Mouse (Mus musculus): ENCODE data around the gene D430042O09Rik. TPM values are rescaled to one million over a fixed set of nuclear protein-coding genes. Genes with fewer than 3 reads are reported as not detected.
"Not testable (repeated sequence)": the region's sequence is repeated elsewhere in the genome, so short reads cannot be mapped to it uniquely, and the experiment has no call there.

Gene D430042O09Rik
- polyA plus RNA-seq, 1 experiment from 2014 or later: 5.3 TPM

DNA sequence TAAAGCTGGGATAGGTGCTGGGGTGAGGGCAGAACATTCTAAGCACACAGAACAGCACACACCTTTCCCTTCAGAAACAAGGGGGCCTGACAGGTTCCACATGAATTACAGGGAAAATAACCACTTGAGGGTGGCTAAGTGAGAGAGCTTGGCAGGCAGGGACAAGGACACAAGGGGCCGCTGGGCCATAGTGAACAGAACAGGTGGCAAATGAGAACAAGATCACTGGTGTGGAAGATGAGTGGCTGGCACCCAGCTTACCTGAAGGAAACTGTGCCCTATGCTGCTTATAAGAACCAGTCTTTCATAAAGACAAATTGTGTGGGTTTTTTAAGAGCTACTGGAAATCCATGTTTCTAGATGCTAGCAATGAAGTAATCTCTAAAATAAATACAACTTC lies 4.9 kb upstream of the D430042O09Rik start:
- Histone ChIP-seq H3K4me2 (ENCODE audit: low read length) (no peak overlapping the region), H3K27me3 (replicated peaks; ENCODE audit: control insufficient read depth, insufficient read depth, low read length) (no peaks in the 10 kb centered on the region), H3K36me3 (ENCODE audit: control insufficient read depth, insufficient read depth, low read length) (peaks cover 64% of the 10 kb centered on the region), H3K9ac (ENCODE audit: low read length) (no peak overlapping the region), H3K27ac (ENCODE audit: low read depth, low read length) (no peak overlapping the region), H3K9me3 (replicated peaks; ENCODE audit: control insufficient read depth, low read length) (peaks cover 6% of the 10 kb centered on the region; the same call in 1 of the 2 replicates), H3K4me3 (ENCODE audit: low read depth, low read length) (no peak overlapping the region), H3K4me1 (ENCODE audit: control insufficient read depth, insufficient read depth, low read length) (peaks cover 18% of the 10 kb centered on the region)
- WGBS: 80% methylated on average over 1 of the region's 1 CpGs
- ATAC-seq (no peak), DNase-seq (ENCODE audit: low spot score) (no peak)

GRCm38 (mm10) chr7:125707186-125707585 lies 502 bp upstream of the D430042O09Rik start:
- under 1% methylated on average over 23 of the region's 24 CpGs for WGBS
- H3K4me3 ChIP-seq (ENCODE audit: low read depth, low read length): peak overlapping the region; percentile 96
- H3K4me1 ChIP-seq (ENCODE audit: control insufficient read depth, insufficient read depth, low read length): peaks cover 26% of the 10 kb centered on the region
- DNase-seq (ENCODE audit: low spot score) (peak; percentile 56), ATAC-seq (peak; percentile 75)
- H3K9ac ChIP-seq (ENCODE audit: low read length): peak overlapping the region; percentile 96
- H3K4me2 ChIP-seq (ENCODE audit: low read length): peak overlapping the region; percentile 84
- H3K27me3 ChIP-seq (replicated peaks; ENCODE audit: control insufficient read depth, insufficient read depth, low read length): no peaks in the 10 kb centered on the region
- H3K36me3 ChIP-seq (ENCODE audit: control insufficient read depth, insufficient read depth, low read length): peaks cover 21% of the 10 kb centered on the region
- H3K9me3 ChIP-seq (replicated peaks; ENCODE audit: control insufficient read depth, low read length): no peaks in the 10 kb centered on the region
- H3K27ac ChIP-seq (ENCODE audit: low read depth, low read length): peak overlapping the region; percentile 92

GRCm38 (mm10) chr7:125708100-125708499 lies 412 bp downstream of the D430042O09Rik start:
- peaks cover 12% of the 10 kb centered on the region for H3K36me3 ChIP-seq (ENCODE audit: control insufficient read depth, insufficient read depth, low read length)
- H3K4me3 ChIP-seq (ENCODE audit: low read depth, low read length): peak overlapping the region; percentile 96
- DNase-seq (ENCODE audit: low spot score) (no peak), ATAC-seq (no peak)
- WGBS: 2% methylated on average over 15 of the region's 15 CpGs
- H3K9me3 ChIP-seq (replicated peaks; ENCODE audit: control insufficient read depth, low read length): no peaks in the 10 kb centered on the region
- peak overlapping the region; percentile 74 for H3K4me2 ChIP-seq (ENCODE audit: low read length)
- H3K4me1 ChIP-seq (ENCODE audit: control insufficient read depth, insufficient read depth, low read length): peaks cover 26% of the 10 kb centered on the region
- H3K27me3 ChIP-seq (replicated peaks; ENCODE audit: control insufficient read depth, insufficient read depth, low read length): no peaks in the 10 kb centered on the region
- peak overlapping the region; percentile 87 for H3K9ac ChIP-seq (ENCODE audit: low read length)
- 0 out of 2 replicates have a peak overlapping the region, but pooled peaks have one; percentile 1 for H3K27ac ChIP-seq (ENCODE audit: low read depth, low read length)

DNA sequence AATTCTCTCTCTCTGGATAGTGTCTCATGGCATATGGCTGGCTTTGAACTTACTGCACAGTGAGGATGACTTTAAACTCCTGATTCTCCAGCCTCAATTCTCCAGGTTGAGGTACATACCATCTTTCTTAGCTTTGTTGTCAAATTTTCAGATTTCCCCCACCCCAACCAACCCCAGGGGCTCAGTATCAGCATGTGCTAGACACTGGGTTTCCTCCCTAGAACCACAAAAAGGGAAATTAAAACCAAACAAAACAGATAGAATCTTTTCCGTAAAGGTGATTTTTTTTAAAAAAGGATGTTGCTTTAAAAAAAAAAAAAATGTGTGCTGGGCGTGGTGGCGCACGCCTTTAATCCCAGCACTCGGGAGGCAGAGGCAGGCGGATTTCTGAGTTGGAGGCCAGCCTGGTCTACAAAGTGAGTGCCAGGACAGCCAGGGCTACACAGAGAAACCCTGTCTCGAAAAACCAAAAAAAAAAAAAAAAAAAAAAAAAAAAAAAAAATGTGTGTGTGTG lies 5.9 kb downstream of the D430042O09Rik start:
- not testable (repeated sequence) for ATAC-seq; H3K4me1 ChIP-seq (ENCODE audit: control insufficient read depth, insufficient read depth, low read length); H3K4me2 ChIP-seq (ENCODE audit: low read length); H3K27me3 ChIP-seq (replicated peaks; ENCODE audit: control insufficient read depth, insufficient read depth, low read length); H3K4me3 ChIP-seq (ENCODE audit: low read depth, low read length); DNase-seq (ENCODE audit: low spot score); H3K36me3 ChIP-seq (ENCODE audit: control insufficient read depth, insufficient read depth, low read length); H3K9me3 ChIP-seq (replicated peaks; ENCODE audit: control insufficient read depth, low read length); H3K9ac ChIP-seq (ENCODE audit: low read length); H3K27ac ChIP-seq (ENCODE audit: low read depth, low read length)
- 97% methylated on average over 6 of the region's 7 CpGs for WGBS

- Histone ChIP-seq H3K27ac (ENCODE audit: low read depth, low read length) (no peak overlapping the region), H3K27me3 (replicated peaks; ENCODE audit: control insufficient read depth, insufficient read depth, low read length) (no peaks in the 10 kb centered on the region), H3K9me3 (replicated peaks; ENCODE audit: control insufficient read depth, low read length) (no peaks in the 10 kb centered on the region), H3K36me3 (ENCODE audit: control insufficient read depth, insufficient read depth, low read length) (no peaks in the 10 kb centered on the region; the same call in 1 of the 2 replicates), H3K4me2 (ENCODE audit: low read length) (no peak overlapping the region), H3K9ac (ENCODE audit: low read length) (no peak overlapping the region), H3K4me3 (ENCODE audit: low read depth, low read length) (no peak overlapping the region), H3K4me1 (ENCODE audit: control insufficient read depth, insufficient read depth, low read length) (no peaks in the 10 kb centered on the region)
- DNase-seq (ENCODE audit: low spot score) (no peak), ATAC-seq (no peak)
- WGBS: 85% methylated on average over 3 of the region's 3 CpGs
These were observed 7.1 kb downstream of the D430042O09Rik start for GRCm38 (mm10) chr7:125714803-125715202.

GRCm38 (mm10) chr7:125716724-125717123 lies 9.0 kb downstream of the D430042O09Rik start:
- no peak overlapping the region for H3K27ac ChIP-seq (ENCODE audit: low read depth, low read length)
- WGBS: 84% methylated on average over 2 of the region's 2 CpGs
- no peaks in the 10 kb centered on the region for H3K9me3 ChIP-seq (replicated peaks; ENCODE audit: control insufficient read depth, low read length)
- DNase-seq (ENCODE audit: low spot score) (no peak), ATAC-seq (no peak)
- no peak overlapping the region for H3K4me2 ChIP-seq (ENCODE audit: low read length)
- H3K4me3 ChIP-seq (ENCODE audit: low read depth, low read length): no peak overlapping the region
- 0 out of 2 replicates have a peak, but pooled peaks cover 3% of the 10 kb centered on the region for H3K4me1 ChIP-seq (ENCODE audit: control insufficient read depth, insufficient read depth, low read length)
- no peaks in the 10 kb centered on the region; the same call in 1 of the 2 replicates for H3K36me3 ChIP-seq (ENCODE audit: control insufficient read depth, insufficient read depth, low read length)
- no peaks in the 10 kb centered on the region for H3K27me3 ChIP-seq (replicated peaks; ENCODE audit: control insufficient read depth, insufficient read depth, low read length)
- H3K9ac ChIP-seq (ENCODE audit: low read length): no peak overlapping the region

- DNase-seq (ENCODE audit: low spot score) (no peak), ATAC-seq (no peak)
- H3K9me3 ChIP-seq (replicated peaks; ENCODE audit: control insufficient read depth, low read length): no peaks in the 10 kb centered on the region
- peaks cover 4% of the 10 kb centered on the region for H3K4me1 ChIP-seq (ENCODE audit: control insufficient read depth, insufficient read depth, low read length)
- no peak overlapping the region for H3K9ac ChIP-seq (ENCODE audit: low read length)
- no peaks in the 10 kb centered on the region for H3K27me3 ChIP-seq (replicated peaks; ENCODE audit: control insufficient read depth, insufficient read depth, low read length)
- H3K4me3 ChIP-seq (ENCODE audit: low read depth, low read length): no peak overlapping the region
- no peaks in the 10 kb centered on the region for H3K36me3 ChIP-seq (ENCODE audit: control insufficient read depth, insufficient read depth, low read length)
- H3K4me2 ChIP-seq (ENCODE audit: low read length): no peak overlapping the region
- no peak overlapping the region for H3K27ac ChIP-seq (ENCODE audit: low read depth, low read length)
These were observed 9.9 kb downstream of the D430042O09Rik start for GRCm38 (mm10) chr7:125717612-125718011.

DNA sequence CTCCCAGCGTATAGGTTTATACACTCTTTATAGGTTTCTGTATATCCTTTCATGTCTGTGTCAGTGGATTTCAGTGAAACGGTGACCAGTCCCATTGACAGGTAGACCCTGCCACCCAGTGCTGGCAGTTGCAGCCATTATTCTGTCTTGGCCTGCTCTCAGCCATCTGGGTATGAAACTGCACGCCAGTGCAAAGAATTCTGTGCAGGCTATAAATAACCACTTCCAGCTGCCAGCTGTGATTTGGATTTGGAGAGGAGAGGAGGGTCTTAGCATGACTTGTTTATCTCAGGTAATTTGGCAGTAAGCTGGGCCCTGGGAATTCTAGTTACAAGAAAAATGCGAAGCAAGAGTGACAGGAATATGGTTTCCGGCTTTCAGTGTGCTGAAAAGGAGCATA lies 12.7 kb downstream of the D430042O09Rik start:
- H3K36me3 ChIP-seq (ENCODE audit: control insufficient read depth, insufficient read depth, low read length): no peaks in the 10 kb centered on the region
- no peaks in the 10 kb centered on the region for H3K9me3 ChIP-seq (replicated peaks; ENCODE audit: control insufficient read depth, low read length)
- H3K4me3 ChIP-seq (ENCODE audit: low read depth, low read length): no peak overlapping the region
- DNase-seq (ENCODE audit: low spot score) (peak; percentile 40), ATAC-seq (no peak)
- no peak overlapping the region for H3K4me2 ChIP-seq (ENCODE audit: low read length)
- WGBS: 81% methylated on average over 5 of the region's 5 CpGs
- H3K9ac ChIP-seq (ENCODE audit: low read length): no peak overlapping the region
- no peak overlapping the region for H3K27ac ChIP-seq (ENCODE audit: low read depth, low read length)
- H3K27me3 ChIP-seq (replicated peaks; ENCODE audit: control insufficient read depth, insufficient read depth, low read length): no peaks in the 10 kb centered on the region
- peaks cover 15% of the 10 kb centered on the region for H3K4me1 ChIP-seq (ENCODE audit: control insufficient read depth, insufficient read depth, low read length)

DNA sequence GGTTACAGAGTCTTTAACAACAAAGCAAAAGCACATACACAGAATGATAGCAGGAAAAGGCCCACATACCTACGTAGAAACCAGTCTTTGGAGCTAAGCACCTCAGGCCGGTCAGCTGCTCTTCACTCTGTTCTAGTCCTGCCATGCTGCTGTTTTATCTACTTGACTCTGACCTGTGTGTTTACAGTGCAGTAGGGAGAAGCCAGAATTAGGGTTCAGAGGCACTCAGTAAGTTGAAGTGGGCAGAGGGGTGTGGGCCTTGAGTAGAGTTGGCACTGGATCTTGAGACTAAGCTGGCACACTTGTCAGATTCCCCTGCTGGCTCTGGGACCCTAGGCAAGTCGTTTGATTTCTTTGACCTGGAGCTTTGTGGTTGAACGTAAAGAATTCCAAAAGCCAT lies 13.3 kb downstream of the D430042O09Rik start:
- Histone ChIP-seq H3K27me3 (replicated peaks; ENCODE audit: control insufficient read depth, insufficient read depth, low read length) (no peaks in the 10 kb centered on the region), H3K9ac (ENCODE audit: low read length) (no peak overlapping the region), H3K27ac (ENCODE audit: low read depth, low read length) (no peak overlapping the region), H3K36me3 (ENCODE audit: control insufficient read depth, insufficient read depth, low read length) (no peaks in the 10 kb centered on the region), H3K4me1 (ENCODE audit: control insufficient read depth, insufficient read depth, low read length) (peaks cover 15% of the 10 kb centered on the region), H3K4me3 (ENCODE audit: low read depth, low read length) (no peak overlapping the region), H3K9me3 (replicated peaks; ENCODE audit: control insufficient read depth, low read length) (no peaks in the 10 kb centered on the region), H3K4me2 (ENCODE audit: low read length) (no peak overlapping the region)
- 88% methylated on average over 4 of the region's 4 CpGs for WGBS
- DNase-seq (ENCODE audit: low spot score): no peak
- ATAC-seq: no peak

Measured in forebrain, embryonic 14.5 days (tissue).